Mouse (Mus musculus) splenic B cell, adult 2 months (primary cell): ENCODE data around the gene Psmc5.

Experiments used
- DNase-seq: peaks from one replicate; pipeline ENCODE4 v3.0.0-alpha.2; 2011; ENCODE audit warnings: low read depth, low spot score
- H3K27me3 ChIP-seq: 2 replicates; pipeline ENCODE4 v1.6.1; 2012; ENCODE audit warnings: mild to moderate bottlenecking, low read length, moderate library complexity, mixed read lengths; ENCODE audit not compliant: control insufficient read depth, poor library complexity, insufficient read depth, severe bottlenecking
- H3K36me3 ChIP-seq: 2 replicates; pipeline ENCODE4 v1.6.1; 2012; ENCODE audit warnings: mild to moderate bottlenecking, low read length, moderate library complexity, mixed read lengths; ENCODE audit not compliant: control insufficient read depth, poor library complexity, insufficient read depth, severe bottlenecking

Psmc5 gene

GRCm38 (mm10) chr11:106263963-106264362, 8.0 kb downstream of the Psmc5 start:
- no peaks in the 10 kb centered on the region for H3K27me3 ChIP-seq
- H3K36me3 ChIP-seq = peaks cover 24% of the 10 kb centered on the region
- DNase-seq = no peak

- H3K36me3 ChIP-seq = peaks cover 24% of the 10 kb centered on the region
- DNase-seq = no peak
- no peaks in the 10 kb centered on the region for H3K27me3 ChIP-seq
Observed at GRCm38 (mm10) chr11:106264988-106265387, 9.0 kb downstream of the Psmc5 start.

- no peaks in the 10 kb centered on the region for H3K27me3 ChIP-seq
- H3K36me3 ChIP-seq = peaks cover 24% of the 10 kb centered on the region
- DNase-seq = no peak
Observed at GRCm38 (mm10) chr11:106265570-106265969, 9.6 kb downstream of the Psmc5 start.

- Histone ChIP-seq H3K36me3 (peaks cover 22% of the 10 kb centered on the region), H3K27me3 (no peaks in the 10 kb centered on the region)
- no peak for DNase-seq
Observed at GRCm38 (mm10) chr11:106266431-106266830, 10.5 kb downstream of the Psmc5 start.

GRCm38 (mm10) chr11:106267311-106267852, 11.4 kb downstream of the Psmc5 start:
- no peak for DNase-seq
- H3K36me3 ChIP-seq = peaks cover 22% of the 10 kb centered on the region

GRCm38 (mm10) chr11:106267871-106268270, 11.9 kb downstream of the Psmc5 start:
- no peak for DNase-seq
- Histone ChIP-seq H3K27me3 (no peaks in the 10 kb centered on the region), H3K36me3 (peaks cover 20% of the 10 kb centered on the region)

More at GRCm38 (mm10) chr11:106267311-106267852, 11.4 kb downstream of the Psmc5 start:
- no peaks in the 10 kb centered on the region for H3K27me3 ChIP-seq

- no peak for DNase-seq
- peaks cover 20% of the 10 kb centered on the region for H3K36me3 ChIP-seq
- H3K27me3 ChIP-seq = no peaks in the 10 kb centered on the region
Observed at GRCm38 (mm10) chr11:106268326-106269059, 12.5 kb downstream of the Psmc5 start.

GRCm38 (mm10) chr11:106269060-106269431, 13.1 kb downstream of the Psmc5 start:
- DNase-seq = peak; percentile 20
- H3K36me3 ChIP-seq = peaks cover 15% of the 10 kb centered on the region

GRCm38 (mm10) chr11:106271131-106271793, 15.3 kb downstream of the Psmc5 start:
- no peaks in the 10 kb centered on the region for H3K27me3 ChIP-seq
- no peak for DNase-seq

More at GRCm38 (mm10) chr11:106269060-106269431, 13.1 kb downstream of the Psmc5 start:
- no peaks in the 10 kb centered on the region for H3K27me3 ChIP-seq

GRCm38 (mm10) chr11:106271794-106272643, 16.1 kb downstream of the Psmc5 start:
- DNase-seq = peak; percentile 58
- peaks cover 5% of the 10 kb centered on the region; the same call in 1 of the 2 replicates for H3K36me3 ChIP-seq
- no peaks in the 10 kb centered on the region for H3K27me3 ChIP-seq

More at GRCm38 (mm10) chr11:106271131-106271793, 15.3 kb downstream of the Psmc5 start:
- peaks cover 6% of the 10 kb centered on the region; the same call in 1 of the 2 replicates for H3K36me3 ChIP-seq

GRCm38 (mm10) chr11:106272644-106273310, 16.8 kb downstream of the Psmc5 start, which contains the start of gene Smarcd2:
Smarcd2 (minus strand) TSS chr11:106272972.
- DNase-seq = peak; percentile 96
- H3K27me3 ChIP-seq = no peaks in the 10 kb centered on the region
- H3K36me3 ChIP-seq = peaks cover under 1% of the 10 kb centered on the region; the same call in 1 of the 2 replicates

GRCm38 (mm10) chr11:106273311-106273684, 17.3 kb downstream of the Psmc5 start:
- H3K27me3 ChIP-seq = no peaks in the 10 kb centered on the region
- no peaks in the 10 kb centered on the region for H3K36me3 ChIP-seq
- DNase-seq = no peak

GRCm38 (mm10) chr11:106273811-106274210, 17.9 kb downstream of the Psmc5 start:
- Histone ChIP-seq H3K27me3 (no peaks in the 10 kb centered on the region), H3K36me3 (no peaks in the 10 kb centered on the region)
- DNase-seq = no peak

- Histone ChIP-seq H3K36me3 (no peaks in the 10 kb centered on the region), H3K27me3 (no peaks in the 10 kb centered on the region)
- no peak for DNase-seq
Observed at GRCm38 (mm10) chr11:106274374-106274773, 18.4 kb downstream of the Psmc5 start.
